Mouse (Mus musculus): Measurements from ENCODE around the gene Ccdc121.
"Not testable (repeated sequence)": the region's sequence is repeated elsewhere in the genome, so short reads cannot be mapped to it uniquely, and the experiment has no call there.

Ccdc121 gene

GRCm38 (mm10) chr1:181510855-181511254, 396 bp downstream of the Ccdc121 start:
- not testable (repeated sequence) for DNase-seq

GRCm38 (mm10) chr1:181505367-181505766, 5.9 kb downstream of the Ccdc121 start:
- DNase-seq, result peak; percentile 18

- DNase-seq, result no peak
Measured at GRCm38 (mm10) chr1:181503471-181503870, 7.8 kb downstream of the Ccdc121 start.

GRCm38 (mm10) chr1:181484696-181485095, 26.6 kb downstream of the Ccdc121 start:
- no peak for DNase-seq

GRCm38 (mm10) chr1:181476557-181476956, 34.7 kb downstream of the Ccdc121 start:
- DNase-seq, result no peak

- DNase-seq, result no peak
Measured at GRCm38 (mm10) chr1:181476141-181476540, 35.1 kb downstream of the Ccdc121 start.

- DNase-seq, result no peak
Measured at GRCm38 (mm10) chr1:181469415-181469814, 41.8 kb downstream of the Ccdc121 start.

- DNase-seq, result no peak
Measured at GRCm38 (mm10) chr1:181467321-181467670, 44.0 kb downstream of the Ccdc121 start.

- no peak for DNase-seq
Measured at GRCm38 (mm10) chr1:181466601-181467320, 44.5 kb downstream of the Ccdc121 start.

GRCm38 (mm10) chr1:181466040-181466439, 45.2 kb downstream of the Ccdc121 start:
- no peak for DNase-seq

GRCm38 (mm10) chr1:181465027-181465426, 46.2 kb downstream of the Ccdc121 start:
- DNase-seq, result peak; percentile 30

- no peak for DNase-seq
Measured at GRCm38 (mm10) chr1:181462906-181463179, 48.4 kb downstream of the Ccdc121 start.

- DNase-seq, result no peak
Measured at GRCm38 (mm10) chr1:181462051-181462905, 49.0 kb downstream of the Ccdc121 start.

- DNase-seq, result no peak
Measured at GRCm38 (mm10) chr1:181461484-181461883, 49.8 kb downstream of the Ccdc121 start.

GRCm38 (mm10) chr1:181460283-181460682, 51.0 kb downstream of the Ccdc121 start:
- DNase-seq, result no peak
